Comparison of ENCODE assay signal across 10 mouse cellular contexts in the genomic region with DNA sequence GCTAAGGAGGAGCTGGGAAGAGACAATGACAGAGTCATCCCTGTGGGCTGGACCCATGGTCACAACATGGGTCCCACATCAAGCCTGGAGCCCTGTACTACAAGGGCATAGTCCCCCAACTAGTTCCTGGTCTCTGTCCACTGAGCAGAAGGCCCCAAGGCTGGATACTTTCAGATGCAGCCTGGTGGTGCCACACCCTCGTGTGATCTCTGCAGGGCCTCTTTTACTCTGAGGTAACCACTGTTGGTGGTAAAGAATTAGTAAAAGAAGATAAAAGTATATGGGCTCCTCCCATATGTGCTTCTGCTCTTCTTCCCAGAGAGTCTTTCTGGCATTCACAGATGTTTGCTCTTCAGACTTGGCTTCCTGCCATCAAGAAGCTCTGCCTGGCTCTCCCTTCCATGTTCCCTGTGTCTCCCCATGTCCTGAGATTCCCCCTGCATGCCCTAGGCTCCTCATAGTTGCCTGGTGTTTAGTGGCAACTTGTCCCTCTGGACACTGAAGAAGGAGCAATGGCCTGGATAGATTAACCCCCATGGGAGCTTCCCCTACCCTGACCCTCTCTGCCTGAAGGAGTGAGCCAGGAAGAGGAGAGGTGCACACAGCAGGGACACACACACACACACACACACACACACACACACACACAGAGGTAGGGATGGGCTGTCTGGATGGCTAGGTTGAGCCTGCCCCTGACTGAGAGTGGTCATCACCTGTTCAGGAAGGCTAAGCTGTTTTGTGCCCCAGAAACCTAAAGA. TPM values are rescaled to one million over a fixed set of nuclear protein-coding genes. Genes with fewer than 3 reads are reported as not detected.
DNase-seq lines count a peak whose midpoint lies in the region; TF ChIP-seq lines count a peak whose summit lies in the region.
"Had no signal": no experiment of that assay in that cellular context is flagged by ENCODE, and none has a peak within 500 bp of the region (broad histone marks: within the 10 kb centered on the region; RNA-seq: fewer than 3 reads in every experiment).

No protein-coding gene starts in this region.

- H3K4me1 ChIP-seq in megakaryocyte, embryonic 14.5 days: peaks cover 82% of the 10 kb centered on the region
- H3K4me1 ChIP-seq: midbrain, embryonic 12.5 days had no signal

- no peak for TF ChIP-seq CTCF in gastrocnemius, adult 2 months (IDR thresholded peaks at IDR 0.05)

- DNase-seq in gastrocnemius, adult 2 months: peak; percentile 46
- DNase-seq in gastrocnemius, adult 8-10 months (ENCODE audit: low spot score in 2 of 2): no peak
- DNase-seq in ovary, adult 18-20 months (ENCODE audit: low spot score): peak; percentile 52
- no peak for DNase-seq in ovary, postnatal 10 days (ENCODE audit: low spot score)
- DNase-seq in kidney, postnatal 14 days: peak; percentile 61
- no peak for DNase-seq in cerebellum, adult 11 months
- no peak for DNase-seq in embryo, embryonic 11 days

- peak overlapping the region; percentile 30 for H3K4me3 ChIP-seq in gastrocnemius, adult 2 months
- peak overlapping the region; percentile 80 for H3K4me3 ChIP-seq in megakaryocyte, embryonic 14.5 days (replicated peaks)
- H3K4me3 ChIP-seq: erythroblast, embryonic 14.5 days; midbrain, embryonic 12.5 days had no signal

- no peaks in the 10 kb centered on the region for H3K9me3 ChIP-seq in megakaryocyte, embryonic 14.5 days
- H3K9me3 ChIP-seq: midbrain, embryonic 12.5 days had no signal

- H3K27me3 ChIP-seq in megakaryocyte, embryonic 14.5 days (replicated peaks): no peaks in the 10 kb centered on the region
- H3K27me3 ChIP-seq: midbrain, embryonic 12.5 days had no signal

- peak overlapping the region; percentile 86 for H3K27ac ChIP-seq in gastrocnemius, adult 2 months
- H3K27ac ChIP-seq: midbrain, embryonic 12.5 days had no signal

- H3K36me3 ChIP-seq in megakaryocyte, embryonic 14.5 days (replicated peaks; ENCODE audit: low read length): peaks cover 32% of the 10 kb centered on the region
- H3K36me3 ChIP-seq: midbrain, embryonic 12.5 days had no signal

- intact Hi-C loops in gastrocnemius, adult 2 months (cut with DNase I): no loop called here

RNA-seq across cellular contexts. Expression of a gene that starts 24.5 kb away (rescaled TPM):
- 1 to 10 TPM; 3.0 to 7.4 TPM for total RNA-seq in gastrocnemius, adult 2 months (2021)
- total RNA-seq in gastrocnemius, adult 8-10 months (2022): 1 to 10 TPM; 3.6 to 5.5 (median 3.6) TPM
- polyA plus RNA-seq in megakaryocyte, embryonic 14.5 days (2012; ENCODE audit: insufficient read depth, low replicate concordance): 11.6 and 15.8 TPM in 2 replicates
- polyA plus RNA-seq: erythroblast, embryonic 14.5 days had no signal

RNA-seq across cellular contexts. Expression of a gene that starts 59.7 kb away (rescaled TPM):
- total RNA-seq in gastrocnemius, adult 2 months (2021): under 1 TPM in 1 of 2 experiments, not detected in 1; 0.73 TPM
- total RNA-seq in gastrocnemius, adult 8-10 months (2022): under 1 TPM in 2 of 4 experiments, not detected in 2; 0.13 to 0.20 TPM
- not detected in 2 replicates for polyA plus RNA-seq in megakaryocyte, embryonic 14.5 days (2012; ENCODE audit: insufficient read depth, low replicate concordance)
- polyA plus RNA-seq: erythroblast, embryonic 14.5 days had no signal

Comparison
In these comparisons a context has a peak if more than half of its experiments do, and no peak if none do; other contexts are left out.
1. DNase-seq: peak in gastrocnemius, adult 2 months (single experiment), ovary, adult 18-20 months (single experiment) and kidney, postnatal 14 days (single experiment); none in gastrocnemius, adult 8-10 months (0 of 2), ovary, postnatal 10 days (single experiment), cerebellum, adult 11 months (single experiment) and embryo, embryonic 11 days (single experiment).